Mouse (Mus musculus) right cerebral cortex, adult 2 months (tissue): ENCODE results near the gene Lef1.
A peak's percentile ranks its signal among the peaks of the same experiment; 100 is the strongest.

Source experiments
- DNase-seq, 2 experiments: peaks; one replicate each; pipeline ENCODE4 v3.0.0; 2021 to 2022; ENCODE audit warnings: low spot score in 2 of 2

Gene Lef1

GRCm38 (mm10) chr3:131247447-131247846, 137.2 kb downstream of the Lef1 start:
- DNase-seq = no peak

- no peak for DNase-seq
Measured at GRCm38 (mm10) chr3:131247851-131248250, 137.6 kb downstream of the Lef1 start.

GRCm38 (mm10) chr3:131248444-131248843, 138.2 kb downstream of the Lef1 start:
- no peak for DNase-seq

GRCm38 (mm10) chr3:131250283-131250682, 140.0 kb downstream of the Lef1 start:
- no peak for DNase-seq

GRCm38 (mm10) chr3:131250978-131251377, 140.7 kb downstream of the Lef1 start:
- DNase-seq = no peak

GRCm38 (mm10) chr3:131251601-131252000, 141.3 kb downstream of the Lef1 start:
- no peak for DNase-seq

GRCm38 (mm10) chr3:131254991-131255390, 144.7 kb downstream of the Lef1 start:
- no peak for DNase-seq

- DNase-seq = no peak
Measured at GRCm38 (mm10) chr3:131255399-131255981, 145.2 kb downstream of the Lef1 start.

- no peak for DNase-seq
Measured at GRCm38 (mm10) chr3:131258921-131259320, 148.7 kb downstream of the Lef1 start.

GRCm38 (mm10) chr3:131259392-131259965, 149.2 kb downstream of the Lef1 start:
- DNase-seq = peak in 1 of 2 experiments; percentile 17

GRCm38 (mm10) chr3:131260418-131260817, 150.1 kb downstream of the Lef1 start:
- DNase-seq = no peak

- DNase-seq = no peak
Measured at GRCm38 (mm10) chr3:131263766-131264486, 153.7 kb downstream of the Lef1 start.

- DNase-seq = no peak
Measured at GRCm38 (mm10) chr3:131265516-131265915, 155.2 kb downstream of the Lef1 start.

GRCm38 (mm10) chr3:131266366-131267050, 156.2 kb downstream of the Lef1 start:
- DNase-seq = no peak

- no peak for DNase-seq
Measured at GRCm38 (mm10) chr3:131270381-131270780, 160.1 kb downstream of the Lef1 start.

GRCm38 (mm10) chr3:131271157-131271556, 160.9 kb downstream of the Lef1 start:
- no peak for DNase-seq

GRCm38 (mm10) chr3:131271559-131272373, 161.5 kb downstream of the Lef1 start, which contains the start of gene Hadh:
TSS of gene Hadh (minus strand) at chr3:131272101.
- peak; percentile 67 to 73 for DNase-seq

GRCm38 (mm10) chr3:131272374-131273100, 162.3 kb downstream of the Lef1 start:
- no peak for DNase-seq
